Mouse (Mus musculus) megakaryocyte, embryonic 14.5 days (primary cell): Measurements from ENCODE around the gene Igf1r.

Experiments used
- FLI1 ChIP-seq: IDR thresholded peaks from 2 replicates; pipeline ENCODE4 v1.6.1; 2012; ENCODE audit warnings: low read length, inconsistent platforms, mixed read lengths
- GATA1 ChIP-seq: IDR thresholded peaks from 3 replicates; pipeline ENCODE4 v1.6.1; 2012; ENCODE audit warnings: mixed read lengths, low read length, inconsistent platforms, borderline replicate concordance

DNA sequence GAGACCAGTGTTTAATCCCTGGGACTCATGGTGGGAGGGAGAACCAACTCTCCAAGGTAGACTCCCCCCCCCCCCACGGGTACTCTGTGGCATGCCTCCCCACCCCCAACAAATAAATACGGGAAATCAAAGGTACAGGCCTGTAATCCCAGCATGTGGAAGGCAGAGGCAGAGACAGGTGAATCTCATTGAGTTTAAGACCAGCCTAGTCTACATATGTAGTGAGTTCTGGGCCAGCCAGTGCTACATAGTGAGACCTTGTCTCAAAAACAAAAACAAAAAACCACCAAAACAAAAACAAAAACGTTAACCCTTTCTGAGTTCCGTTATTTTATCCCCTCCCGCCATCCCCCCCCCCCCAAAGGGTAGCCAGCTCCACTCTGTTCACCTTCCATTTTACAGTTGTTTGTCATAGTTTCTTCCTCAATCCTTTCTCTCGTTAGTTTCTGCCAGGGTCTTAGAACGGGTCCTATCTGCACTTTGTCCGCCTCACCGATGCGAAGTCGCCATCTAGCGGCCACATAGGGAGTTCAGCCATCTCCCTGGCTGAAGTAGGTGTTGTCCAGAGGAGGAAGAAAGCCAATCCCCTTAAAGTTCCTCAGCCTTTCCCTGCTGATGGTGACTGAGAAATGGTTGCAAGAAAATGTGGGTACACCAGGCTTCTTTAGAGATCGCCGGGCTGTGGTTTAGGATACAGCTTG is 9.1 kb downstream of the Igf1r start:
- no peak for TF ChIP-seq GATA1
- TF ChIP-seq FLI1, result no peak
